Mouse (Mus musculus) intestine, postnatal 0 days (tissue): ENCODE data around the gene Mamdc4. TPM values are rescaled to one million over a fixed set of nuclear protein-coding genes. Genes with fewer than 3 reads are reported as not detected.

Source experiments
- ATAC-seq: fragments of 200-750 bp; cut with Nextera tagmentation; 2 replicates; pipeline ENCODE4 v1.8.0; 2017; ENCODE audit warnings: mild to moderate bottlenecking, moderate TSS enrichment, moderate library complexity
- H3K27ac ChIP-seq: fragments of 300-500 bp; sonication (generic); 2 replicates; pipeline ENCODE4 v1.5.1; 2014; ENCODE audit warnings: mild to moderate bottlenecking, low read depth, low read length, moderate library complexity
- H3K27me3 ChIP-seq: fragments of 300-500 bp; sonication (generic); replicated peaks from 2 replicates; pipeline ENCODE4 v1.6.1; 2014; ENCODE audit warnings: low read length, mixed read lengths; ENCODE audit not compliant: control insufficient read depth, insufficient read depth
- H3K36me3 ChIP-seq: fragments of 300-500 bp; sonication (generic); 2 replicates; pipeline ENCODE4 v1.6.1; 2014; ENCODE audit warnings: mild to moderate bottlenecking, moderate library complexity; ENCODE audit not compliant: control insufficient read depth, insufficient read depth
- H3K4me1 ChIP-seq: fragments of 300-500 bp; sonication (generic); replicated peaks from 2 replicates; pipeline ENCODE4 v1.6.1; 2014; ENCODE audit warnings: antibody characterized with exemption, low read length, mixed read lengths; ENCODE audit not compliant: control insufficient read depth, insufficient read depth
- H3K4me2 ChIP-seq: fragments of 300-500 bp; sonication (generic); replicated peaks from 2 replicates; pipeline ENCODE4 v1.6.1; 2014; ENCODE audit warnings: low read depth, mild to moderate bottlenecking, moderate library complexity
- H3K4me3 ChIP-seq: fragments of 300-500 bp; sonication (generic); 2 replicates; pipeline ENCODE4 v1.5.1; 2014; ENCODE audit warnings: low read depth, low read length
- H3K9ac ChIP-seq: fragments of 300-500 bp; sonication (generic); 2 replicates; pipeline ENCODE4 v1.6.1; 2014; ENCODE audit warnings: mild to moderate bottlenecking, low read depth, low read length
- H3K9me3 ChIP-seq: fragments of 300-500 bp; sonication (generic); 2 replicates; pipeline ENCODE4 v1.6.1; 2016; ENCODE audit warnings: mixed run types; ENCODE audit not compliant: control insufficient read depth
- CTCF ChIP-seq: sonication (generic); IDR thresholded peaks from 2 replicates; pipeline ENCODE4 v1.5.1; 2016; ENCODE audit warnings: low read depth, mild to moderate bottlenecking, control low read depth, antibody characterized with exemption, moderate library complexity
- WGBS: fragments of 180-500 bp; shearing (Covaris S2); extraction: QIAGEN DNeasy Blood & Tissue Kit; methylation state at CpG from one replicate; pipeline ENCODE4 v1.1.7; 2014; 5-methylcytosine and 5-hydroxymethylcytosine counted together
- polyA plus RNA-seq: library from polyadenylated mRNA; unstranded; fragments of >200 nt; fragmentation: Nextera tagmentation; extraction: Ambion mirVana; gene quantifications from 2 replicates; pipeline ENCODE4 v1.2.1, GENCODE M21; 2015

The Mamdc4 gene
- polyA plus RNA-seq, 1 experiment from 2014 or later, result 588 TPM

DNA sequence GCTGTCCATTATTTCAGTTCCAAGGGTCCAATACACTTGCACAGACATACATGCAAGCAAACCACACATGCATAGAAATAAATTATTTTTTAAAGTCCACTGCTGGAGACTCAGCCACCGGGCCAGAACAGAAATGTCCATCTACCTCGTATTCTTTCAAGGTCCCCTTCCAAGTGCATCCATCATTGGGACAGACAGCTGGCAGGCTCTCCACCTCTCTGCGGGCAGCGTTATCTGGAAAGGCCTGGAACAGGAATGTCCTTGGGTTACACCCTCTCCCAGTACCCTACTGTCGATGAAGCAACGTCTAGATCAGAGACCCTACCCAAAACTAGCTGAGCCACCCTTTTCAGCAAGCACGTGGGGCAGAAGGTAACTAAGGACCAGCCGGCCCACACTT is 38.1 kb downstream of the Mamdc4 start:
- Histone ChIP-seq H3K27me3 (no peaks in the 10 kb centered on the region), H3K4me3 (no peak overlapping the region), H3K36me3 (peaks cover 50% of the 10 kb centered on the region), H3K9me3 (no peaks in the 10 kb centered on the region), H3K9ac (no peak overlapping the region), H3K27ac (no peak overlapping the region), H3K4me1 (no peaks in the 10 kb centered on the region), H3K4me2 (no peak overlapping the region)
- TF ChIP-seq CTCF, result no peak
- ATAC-seq, result no peak
- 88% methylated on average over 8 of the region's 8 CpGs for WGBS

DNA sequence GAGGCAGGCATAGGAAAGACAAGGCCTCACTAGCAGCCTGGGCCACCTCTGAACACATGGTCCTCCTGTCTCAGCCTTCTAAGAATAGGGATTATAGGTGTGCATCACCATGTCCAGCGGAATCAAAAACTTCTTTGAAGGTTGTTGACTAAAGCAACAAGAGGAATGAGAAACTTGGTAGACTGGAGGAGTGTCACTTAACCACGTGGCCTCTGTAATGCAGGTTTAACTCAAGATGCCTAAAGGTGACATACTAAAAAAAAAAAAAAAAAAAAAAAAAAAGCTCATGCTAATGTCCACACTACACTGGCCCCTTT is 39.8 kb downstream of the Mamdc4 start:
- Histone ChIP-seq H3K36me3 (peaks cover 64% of the 10 kb centered on the region), H3K9ac (no peak overlapping the region), H3K27me3 (no peaks in the 10 kb centered on the region), H3K9me3 (no peaks in the 10 kb centered on the region), H3K4me3 (no peak overlapping the region), H3K27ac (no peak overlapping the region), H3K4me2 (no peak overlapping the region), H3K4me1 (no peaks in the 10 kb centered on the region)
- no peak for ATAC-seq
- no peak for TF ChIP-seq CTCF
- 90% methylated on average over 2 of the region's 2 CpGs for WGBS

DNA sequence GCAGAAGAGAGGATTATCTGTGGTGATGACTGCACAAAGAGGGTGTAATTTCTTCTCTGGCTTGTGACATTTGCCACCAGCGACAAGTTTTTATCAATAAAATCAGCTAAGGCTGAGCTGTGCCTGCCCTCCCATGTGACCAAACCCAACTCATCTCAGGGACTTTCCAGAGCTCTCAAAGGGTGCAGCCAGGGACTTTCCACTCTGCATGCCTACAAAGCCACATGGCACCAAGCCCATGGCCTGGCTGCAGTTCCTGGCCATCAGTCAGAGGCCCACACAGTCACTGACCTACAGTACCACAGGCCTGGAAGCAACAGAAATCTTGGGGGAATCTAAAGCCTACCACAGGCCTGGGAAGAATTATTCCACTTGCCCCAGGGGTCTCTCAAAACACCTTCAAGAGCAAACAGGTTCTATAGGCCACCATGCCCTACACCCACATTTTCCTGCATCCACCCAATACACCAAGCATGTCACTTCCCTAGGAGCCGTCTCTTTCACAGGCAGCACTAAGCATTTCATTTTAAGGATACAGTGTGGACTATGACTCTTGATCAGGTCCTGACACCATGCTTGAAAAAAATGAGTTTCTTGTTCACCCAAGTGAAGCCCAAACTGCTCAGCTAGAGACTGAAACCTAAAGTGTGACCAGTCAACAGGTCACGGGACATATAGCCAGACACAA is 40.3 kb downstream of the Mamdc4 start:
- Histone ChIP-seq H3K4me2 (no peak overlapping the region), H3K4me1 (no peaks in the 10 kb centered on the region), H3K36me3 (peaks cover 69% of the 10 kb centered on the region), H3K4me3 (no peak overlapping the region), H3K27me3 (no peaks in the 10 kb centered on the region), H3K27ac (no peak overlapping the region), H3K9ac (no peak overlapping the region), H3K9me3 (no peaks in the 10 kb centered on the region)
- ATAC-seq, result no peak
- WGBS, result 73% methylated on average over 3 of the region's 3 CpGs
- no peak for TF ChIP-seq CTCF

DNA sequence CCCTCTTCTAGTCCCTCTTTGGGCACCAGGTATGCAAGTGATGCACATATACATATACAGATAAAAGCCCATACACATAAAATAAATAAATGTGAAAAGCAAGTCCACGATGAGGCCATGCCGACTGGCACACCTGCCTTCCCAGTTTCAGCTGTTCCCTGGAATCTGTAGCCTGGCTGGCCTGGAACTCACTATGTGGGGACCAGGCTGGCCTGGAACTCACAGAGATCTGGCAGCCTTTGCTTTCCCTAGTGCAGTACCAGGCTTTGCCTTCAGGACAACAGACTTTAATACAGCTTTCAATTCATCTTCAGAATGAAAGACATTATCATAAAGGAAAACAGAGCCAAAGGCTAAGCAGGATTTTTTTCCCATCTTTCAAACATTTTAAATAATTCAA is 40.9 kb downstream of the Mamdc4 start:
- no peak for ATAC-seq
- WGBS, result 90% methylated on average over 2 of the region's 2 CpGs
- Histone ChIP-seq H3K36me3 (peaks cover 74% of the 10 kb centered on the region), H3K9me3 (no peaks in the 10 kb centered on the region), H3K9ac (no peak overlapping the region), H3K4me2 (no peak overlapping the region), H3K4me1 (no peaks in the 10 kb centered on the region), H3K27ac (no peak overlapping the region), H3K4me3 (no peak overlapping the region), H3K27me3 (no peaks in the 10 kb centered on the region)
- no peak for TF ChIP-seq CTCF

DNA sequence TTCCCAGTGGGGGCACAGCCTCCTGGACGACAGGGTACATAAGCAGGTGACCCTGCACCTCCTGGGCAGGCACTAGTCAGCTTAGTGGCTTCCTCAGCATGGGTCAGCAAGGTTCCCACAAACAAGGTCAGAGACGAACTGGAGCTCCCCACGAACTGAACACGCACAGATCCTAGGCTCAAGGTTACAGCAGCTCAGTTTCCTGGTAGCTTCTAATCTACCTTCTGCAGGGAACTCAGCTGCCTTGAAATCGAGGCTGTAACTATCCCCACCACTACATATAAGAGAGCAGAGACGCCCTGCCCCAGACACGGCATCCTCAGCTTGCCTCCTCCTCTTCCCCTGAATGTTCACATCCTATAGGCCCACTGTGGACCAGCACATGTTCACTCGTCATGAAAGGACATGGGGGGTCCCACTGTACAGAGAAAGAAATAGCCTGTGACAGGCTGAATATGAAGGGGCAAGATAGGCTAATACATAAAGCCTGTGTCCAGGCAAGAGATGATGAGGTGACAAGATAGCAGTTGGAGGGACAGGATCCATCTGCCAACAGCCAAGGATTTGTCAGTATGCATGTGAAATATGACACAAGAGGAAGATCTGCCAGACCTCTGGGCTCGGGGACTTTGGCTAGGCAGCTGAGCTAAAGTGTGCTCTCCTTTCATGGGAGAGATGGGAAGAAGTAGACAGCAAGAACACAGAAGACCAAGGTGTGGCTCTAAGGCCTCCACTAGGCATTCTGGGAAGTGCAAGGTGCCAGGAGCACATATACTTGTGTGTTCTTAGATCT is 47.9 kb downstream of the Mamdc4 start:
- WGBS, result 87% methylated on average over 9 of the region's 9 CpGs
- no peak for ATAC-seq

More for the DNA sequence above, 47.9 kb downstream of the Mamdc4 start:
- Histone ChIP-seq H3K36me3 (peaks cover 91% of the 10 kb centered on the region), H3K27ac (no peak overlapping the region), H3K9me3 (no peaks in the 10 kb centered on the region), H3K4me1 (no peaks in the 10 kb centered on the region), H3K4me3 (no peak overlapping the region), H3K9ac (no peak overlapping the region), H3K4me2 (no peak overlapping the region), H3K27me3 (no peaks in the 10 kb centered on the region)
- TF ChIP-seq CTCF, result no peak

Other genes starting within 250 kb of the Mamdc4 start
- gene Man1b1, start 242.5 kb downstream of the Mamdc4 start, polyA plus RNA-seq, result 44.7 and 50.2 TPM in 2 replicates
- 120 and 129 TPM in 2 replicates for gene Dpp7, start 218.5 kb downstream of the Mamdc4 start, polyA plus RNA-seq
- 668 and 708 TPM in 2 replicates for gene Uap1l1, start 209.2 kb downstream of the Mamdc4 start, polyA plus RNA-seq
- 112 and 129 TPM in 2 replicates for gene Sapcd2, start 202.5 kb downstream of the Mamdc4 start, polyA plus RNA-seq
- 33.9 and 38.1 TPM in 2 replicates for gene Entpd2, start 179.0 kb downstream of the Mamdc4 start, polyA plus RNA-seq
- 49.2 and 52.3 TPM in 2 replicates for gene Npdc1, start 175.5 kb downstream of the Mamdc4 start, polyA plus RNA-seq
- 0.26 and 0.27 TPM in 2 replicates for gene Fut7, start 151.6 kb downstream of the Mamdc4 start, polyA plus RNA-seq
- 1.1 and 1.3 TPM in 2 replicates for gene Abca2, start 146.1 kb downstream of the Mamdc4 start, polyA plus RNA-seq
- gene Clic3, start 118.0 kb downstream of the Mamdc4 start, polyA plus RNA-seq, result 2.0 and 2.8 TPM in 2 replicates
- 41.2 and 46.2 TPM in 2 replicates for gene Paxx, start 113.8 kb downstream of the Mamdc4 start, polyA plus RNA-seq
- 1.2 and 2.2 TPM in 2 replicates for gene Ptgds, start 104.8 kb downstream of the Mamdc4 start, polyA plus RNA-seq
- gene Lcn12, start 80.9 kb downstream of the Mamdc4 start, polyA plus RNA-seq, result 0.40 and 0.51 TPM in 2 replicates
- gene Fbxw5, start 74.1 kb downstream of the Mamdc4 start, polyA plus RNA-seq, result 38.5 and 40.2 TPM in 2 replicates
- 48.5 and 49.3 TPM in 2 replicates for gene C8g, start 73.1 kb downstream of the Mamdc4 start, polyA plus RNA-seq
- gene Traf2, start 27.9 kb downstream of the Mamdc4 start, polyA plus RNA-seq, result 16.4 and 18.7 TPM in 2 replicates
- gene Edf1, start 17.0 kb downstream of the Mamdc4 start, polyA plus RNA-seq, result 481 and 496 TPM in 2 replicates
- 116 TPM in 2 replicates for gene Phpt1, start 379 bp upstream of the Mamdc4 start, polyA plus RNA-seq
- gene Ajm1, start 6.9 kb upstream of the Mamdc4 start, polyA plus RNA-seq, result 0.68 and 0.78 TPM in 2 replicates
- 26.8 and 26.9 TPM in 2 replicates for gene Rabl6, start 33.7 kb upstream of the Mamdc4 start, polyA plus RNA-seq
- 0.09 and 0.16 TPM in 2 replicates for gene Ccdc183, start 42.8 kb upstream of the Mamdc4 start, polyA plus RNA-seq
- gene Tmem141, start 47.2 kb upstream of the Mamdc4 start, polyA plus RNA-seq, result 23.0 and 25.6 TPM in 2 replicates
- gene Fcna, start 53.2 kb upstream of the Mamdc4 start, polyA plus RNA-seq, result 4.1 and 4.7 TPM in 2 replicates
- gene Lcn8, start 78.3 kb upstream of the Mamdc4 start, polyA plus RNA-seq, result not detected in 2 replicates
- not detected in 2 replicates for gene Lcn5, start 83.1 kb upstream of the Mamdc4 start, polyA plus RNA-seq
- gene Lcn6, start 101.9 kb upstream of the Mamdc4 start, polyA plus RNA-seq, result not detected in 2 replicates
- not detected in 2 replicates for gene Lcn10, start 107.9 kb upstream of the Mamdc4 start, polyA plus RNA-seq
- not detected in 2 replicates for gene Obp2a, start 125.2 kb upstream of the Mamdc4 start, polyA plus RNA-seq
- 34.7 and 35.6 TPM in 2 replicates for gene Bmyc, start 131.9 kb upstream of the Mamdc4 start, polyA plus RNA-seq
- gene Obp2b, start 162.2 kb upstream of the Mamdc4 start, polyA plus RNA-seq, result not detected in 2 replicates
- gene Lcn3, start 190.7 kb upstream of the Mamdc4 start, polyA plus RNA-seq, result not detected in 2 replicates
- not detected in 2 replicates for gene Lcn11, start 202.2 kb upstream of the Mamdc4 start, polyA plus RNA-seq
- gene Gm13539, start 207.4 kb upstream of the Mamdc4 start, polyA plus RNA-seq, result not detected in 2 replicates
- not detected in 2 replicates for gene Glt6d1, start 241.0 kb upstream of the Mamdc4 start, polyA plus RNA-seq
- not detected in 2 replicates for gene Lcn9, start 248.3 kb upstream of the Mamdc4 start, polyA plus RNA-seq